8 mouse cellular contexts compared by ENCODE assay signal in genomic region chr9:63398611-63399462, GRCm38 (mm10). TPM values are rescaled to one million over a fixed set of nuclear protein-coding genes. Genes with fewer than 3 reads are reported as not detected.
A peak's percentile ranks its signal among the peaks of the same experiment; 100 is the strongest.
DNase-seq lines count a peak whose midpoint lies in the region; ATAC-seq lines count a peak whose summit lies in the region.

2300009A05Rik (minus strand) TSS chr9:63399246.

- no peaks in the 10 kb centered on the region for H3K27me3 ChIP-seq in hindbrain, embryonic 12.5 days

- H3K9ac ChIP-seq in hindbrain, embryonic 12.5 days = peak within 1 kb of the TSS; percentile 95

- peak within 1 kb of the TSS; percentile 81 for H3K27ac ChIP-seq in hindbrain, embryonic 12.5 days

- WGBS in hindbrain, embryonic 12.5 days = under 1% methylated on average over 68 of the region's 74 CpGs

- DNase-seq in Muller cell, postnatal 12 days (ENCODE audit: inconsistent ontology term) = peak; percentile 95
- DNase-seq in cerebellum, adult 9-11 months = peak; percentile 96
- peak; percentile 86 to 92 for DNase-seq in frontal cortex, postnatal 10 days (ENCODE audit: low spot score in 2 of 2)
- DNase-seq in layer of hippocampus, postnatal 25 days (ENCODE audit: extremely low spot score in 1 of 2, low spot score in 1 of 2) = peak; percentile 89 to 92
- peak; percentile 96 for DNase-seq in lung, postnatal 25 days (ENCODE audit: low spot score)
- DNase-seq in retina, embryonic 14.5 days (ENCODE audit: low spot score) = peak; percentile 95
- DNase-seq in thymus, postnatal 4 days = peak; percentile 98

- H3K9me3 ChIP-seq in hindbrain, embryonic 12.5 days (replicated peaks) = no peaks in the 10 kb centered on the region

- H3K4me3 ChIP-seq in hindbrain, embryonic 12.5 days = peak within 1 kb of the TSS; percentile 77

- ATAC-seq in hindbrain, embryonic 12.5 days (ENCODE audit: low FRiP score) = peak; percentile 95

- peaks cover 11% of the 10 kb centered on the region; the same call in 1 of the 2 replicates for H3K4me1 ChIP-seq in hindbrain, embryonic 12.5 days

- no peaks in the 10 kb centered on the region for H3K36me3 ChIP-seq in hindbrain, embryonic 12.5 days

- peak within 1 kb of the TSS; percentile 89 for H3K4me2 ChIP-seq in hindbrain, embryonic 12.5 days (replicated peaks)

RNA-seq across cellular contexts. Expression of gene 2300009A05Rik, which starts in this region (rescaled TPM):
- 45.3 and 53.1 TPM in 2 replicates for polyA plus RNA-seq in hindbrain, embryonic 12.5 days (2016; fragmentation: Nextera tagmentation; extraction: Ambion mirVana)
- 10 to 100 TPM; 30.6 to 35.8 TPM for total RNA-seq in layer of hippocampus, postnatal 25 days (2021)

Comparison
In these comparisons a context has a peak if more than half of its experiments do, and no peak if none do; other contexts are left out.
1. Peak in every context shown above with its lines: DNase-seq, ATAC-seq, H3K4me3 ChIP-seq and H3K27ac ChIP-seq.